Mouse (Mus musculus) cortical plate, adult 2 months (tissue): ENCODE data around the gene H13.

ENCODE experiments used
- CTCF ChIP-seq: fragments of 200-500 bp; IDR thresholded peaks from 2 replicates; pipeline ENCODE4 v1.5.1; 2011; ENCODE audit warnings: mild to moderate bottlenecking, control low read depth, low read length; ENCODE audit not compliant: insufficient read depth; ENCODE audit errors: extremely low read depth
- POLR2A ChIP-seq: fragments of 200-500 bp; IDR thresholded peaks from 2 replicates; pipeline ENCODE4 v1.6.1; 2011; ENCODE audit warnings: mild to moderate bottlenecking, low read length, control low read depth; ENCODE audit not compliant: insufficient read depth; ENCODE audit errors: extremely low read depth

GRCm38 (mm10) chr2:152628066-152628465, 41.2 kb upstream of the H13 start:
- TF ChIP-seq POLR2A (no peak), CTCF (no peak)
